Mouse (Mus musculus) neural tube, embryonic 14.5 days (tissue): Measurements from ENCODE around the gene Gatad2b. TPM values are rescaled to one million over a fixed set of nuclear protein-coding genes. Genes with fewer than 3 reads are reported as not detected.
"Not testable (repeated sequence)": the region's sequence is repeated elsewhere in the genome, so short reads cannot be mapped to it uniquely, and the experiment has no call there.

ENCODE experiments used
- ATAC-seq: fragments of 200-750 bp; cut with Nextera tagmentation; 2 replicates; pipeline ENCODE4 v1.8.0; 2017; ENCODE audit warnings: low read depth, mild to moderate bottlenecking, moderate TSS enrichment, moderate library complexity
- H3K27ac ChIP-seq: fragments of 300-500 bp; sonication (generic); 2 replicates; pipeline ENCODE4 v1.5.1; 2014; ENCODE audit warnings: low read depth, mild to moderate bottlenecking, control low read depth, low read length, moderate library complexity, mixed read lengths
- H3K27me3 ChIP-seq: fragments of 300-500 bp; sonication (generic); 2 replicates; pipeline ENCODE4 v1.6.1; 2014; ENCODE audit warnings: low read length; ENCODE audit not compliant: control insufficient read depth, insufficient read depth
- H3K36me3 ChIP-seq: fragments of 300-500 bp; sonication (generic); 2 replicates; pipeline ENCODE4 v1.6.1; 2014; ENCODE audit warnings: low read length, mixed read lengths; ENCODE audit not compliant: control insufficient read depth, insufficient read depth
- H3K4me1 ChIP-seq: fragments of 300-500 bp; sonication (generic); 2 replicates; pipeline ENCODE4 v1.6.1; 2014; ENCODE audit warnings: low read length; ENCODE audit not compliant: control insufficient read depth, insufficient read depth
- H3K4me2 ChIP-seq: fragments of 300-500 bp; sonication (generic); 2 replicates; pipeline ENCODE4 v1.6.1; 2014; ENCODE audit warnings: mild to moderate bottlenecking, low read depth, low read length, control low read depth
- H3K4me3 ChIP-seq: fragments of 300-500 bp; sonication (generic); 2 replicates; pipeline ENCODE4 v1.5.1; 2014; ENCODE audit warnings: low read depth, low read length, control low read depth, mixed read lengths
- H3K9ac ChIP-seq: fragments of 300-500 bp; sonication (generic); replicated peaks from 2 replicates; pipeline ENCODE4 v1.6.1; 2014; ENCODE audit warnings: low read depth, mild to moderate bottlenecking, control low read depth, low read length, mixed read lengths
- H3K9me3 ChIP-seq: fragments of 300-500 bp; sonication (generic); 2 replicates; pipeline ENCODE4 v1.6.1; 2016; ENCODE audit warnings: low read length; ENCODE audit not compliant: control insufficient read depth
- WGBS: fragments of 180-500 bp; shearing (Covaris S2); extraction: QIAGEN DNeasy Blood & Tissue Kit; methylation state at CpG from one replicate; pipeline ENCODE4 v1.1.7; 2014; 5-methylcytosine and 5-hydroxymethylcytosine counted together
- polyA plus RNA-seq: library from polyadenylated mRNA; unstranded; fragments of >200 nt; fragmentation: Nextera tagmentation; extraction: Ambion mirVana; gene quantifications from 2 replicates; pipeline ENCODE4 v1.2.1, GENCODE M21; 2014

Gene Gatad2b
- polyA plus RNA-seq, 1 experiment from 2014 or later: 21.6 TPM

GRCm38 (mm10) chr3:90253174-90253573 lies 39.8 kb upstream of the Gatad2b start:
- not testable (repeated sequence) for ATAC-seq, H3K9ac ChIP-seq, H3K4me3 ChIP-seq, H3K27ac ChIP-seq, H3K27me3 ChIP-seq, H3K9me3 ChIP-seq
- peaks cover 12% of the 10 kb centered on the region for H3K36me3 ChIP-seq
- peak overlapping the region; percentile 91; the same call in 1 of the 2 replicates for H3K4me2 ChIP-seq
- peaks cover 11% of the 10 kb centered on the region for H3K4me1 ChIP-seq
- WGBS: 82% methylated on average over 1 of the region's 1 CpGs

- Histone ChIP-seq H3K9me3 (no peaks in the 10 kb centered on the region), H3K27ac (peak within 1 kb of the TSS; percentile 82), H3K4me1 (peaks cover 8% of the 10 kb centered on the region), H3K36me3 (peaks cover 17% of the 10 kb centered on the region), H3K9ac (peak within 1 kb of the TSS; percentile 87), H3K4me3 (peak within 1 kb of the TSS; percentile 93), H3K4me2 (peak within 1 kb of the TSS; percentile 91), H3K27me3 (no peaks in the 10 kb centered on the region)
- WGBS: 2% methylated on average over 40 of the region's 40 CpGs
- peak; percentile 97 for ATAC-seq
Observed at GRCm38 (mm10) chr3:90253653-90254418, 39.1 kb upstream of the Gatad2b start, which contains the start of gene Crtc2. Gene Crtc2, plus strand, starts transcription at chr3:90254163.

GRCm38 (mm10) chr3:90254419-90255193 lies 38.4 kb upstream of the Gatad2b start:
- H3K9ac ChIP-seq: peak overlapping the region; percentile 87
- WGBS: 1% methylated on average over 41 of the region's 41 CpGs

GRCm38 (mm10) chr3:90255194-90255565 lies 37.8 kb upstream of the Gatad2b start:
- Histone ChIP-seq H3K9me3 (no peaks in the 10 kb centered on the region), H3K4me1 (peaks cover 7% of the 10 kb centered on the region), H3K27ac (no peak overlapping the region), H3K4me2 (peak overlapping the region; percentile 91), H3K27me3 (no peaks in the 10 kb centered on the region), H3K4me3 (peak overlapping the region; percentile 93), H3K36me3 (peaks cover 29% of the 10 kb centered on the region), H3K9ac (peak overlapping the region; percentile 87)
- 24% methylated on average over 2 of the region's 2 CpGs for WGBS
- ATAC-seq: no peak

More at GRCm38 (mm10) chr3:90254419-90255193, 38.4 kb upstream of the Gatad2b start:
- H3K27ac ChIP-seq: peak overlapping the region; percentile 82
- H3K4me1 ChIP-seq: peaks cover 7% of the 10 kb centered on the region
- peaks cover 23% of the 10 kb centered on the region for H3K36me3 ChIP-seq
- no peaks in the 10 kb centered on the region for H3K27me3 ChIP-seq
- no peaks in the 10 kb centered on the region for H3K9me3 ChIP-seq
- H3K4me2 ChIP-seq: peak overlapping the region; percentile 91
- ATAC-seq: peak; percentile 47
- H3K4me3 ChIP-seq: peak overlapping the region; percentile 93

GRCm38 (mm10) chr3:90255784-90256353 lies 37.1 kb upstream of the Gatad2b start:
- Histone ChIP-seq H3K36me3 (peaks cover 32% of the 10 kb centered on the region), H3K4me1 (peaks cover 7% of the 10 kb centered on the region), H3K27me3 (no peaks in the 10 kb centered on the region), H3K4me2 (no peak overlapping the region; the same call in 1 of the 2 replicates), H3K9ac (no peak overlapping the region), H3K27ac (no peak overlapping the region), H3K4me3 (no peak overlapping the region), H3K9me3 (no peaks in the 10 kb centered on the region)
- ATAC-seq: no peak
- WGBS: 96% methylated on average over 14 of the region's 14 CpGs

- no peak for ATAC-seq
- Histone ChIP-seq H3K36me3 (peaks cover 40% of the 10 kb centered on the region), H3K27ac (no peak overlapping the region), H3K4me3 (no peak overlapping the region), H3K9ac (no peak overlapping the region), H3K4me2 (no peak overlapping the region), H3K27me3 (no peaks in the 10 kb centered on the region), H3K9me3 (no peaks in the 10 kb centered on the region), H3K4me1 (peaks cover 7% of the 10 kb centered on the region)
- WGBS: 90% methylated on average over 19 of the region's 19 CpGs
Observed at GRCm38 (mm10) chr3:90256731-90257530, 36.0 kb upstream of the Gatad2b start.

GRCm38 (mm10) chr3:90258521-90258920 lies 34.5 kb upstream of the Gatad2b start:
- ATAC-seq: no peak
- 96% methylated on average over 4 of the region's 4 CpGs for WGBS
- Histone ChIP-seq H3K4me2 (no peak overlapping the region), H3K9ac (no peak overlapping the region), H3K9me3 (no peaks in the 10 kb centered on the region), H3K4me1 (peaks cover 7% of the 10 kb centered on the region), H3K36me3 (peaks cover 50% of the 10 kb centered on the region), H3K27me3 (no peaks in the 10 kb centered on the region), H3K27ac (no peak overlapping the region), H3K4me3 (no peak overlapping the region)

GRCm38 (mm10) chr3:90263121-90263771 lies 29.7 kb upstream of the Gatad2b start:
- Histone ChIP-seq H3K27ac (no peak overlapping the region), H3K4me2 (no peak overlapping the region), H3K4me3 (no peak overlapping the region), H3K4me1 (peaks cover 7% of the 10 kb centered on the region), H3K27me3 (no peaks in the 10 kb centered on the region), H3K9ac (no peak overlapping the region), H3K36me3 (peaks cover 47% of the 10 kb centered on the region), H3K9me3 (no peaks in the 10 kb centered on the region)
- 96% methylated on average over 5 of the region's 5 CpGs for WGBS
- ATAC-seq: no peak
